Mouse (Mus musculus): ENCODE results near the gene Ifi211. TPM values are rescaled to one million over a fixed set of nuclear protein-coding genes. Genes with fewer than 3 reads are reported as not detected.
"Not testable (repeated sequence)": the region's sequence is repeated elsewhere in the genome, so short reads cannot be mapped to it uniquely, and the experiment has no call there.

Ifi211 gene
- polyA plus RNA-seq, 1 experiment from 2014 or later = 1.2 TPM

DNA sequence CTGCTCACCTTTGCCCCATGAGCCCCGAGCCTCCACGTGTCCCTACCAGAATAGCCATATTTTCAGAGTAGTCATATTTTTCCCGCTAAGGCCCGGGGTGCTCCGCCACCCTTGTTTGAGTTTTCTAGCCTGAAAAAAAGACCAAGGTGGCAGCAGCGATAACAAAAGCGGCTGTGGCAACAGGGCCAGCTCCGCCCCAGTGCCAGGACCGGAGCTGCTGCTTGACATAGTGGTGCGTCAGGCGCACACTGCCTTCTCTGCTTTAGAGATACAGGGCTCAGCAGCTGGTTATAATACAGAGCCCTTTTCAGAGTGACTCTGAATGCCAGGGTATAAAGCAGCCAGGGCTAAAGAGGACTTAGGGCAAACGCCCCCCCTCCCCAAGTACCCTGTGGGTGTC, 46.3 kb downstream of the Ifi211 start:
- Histone ChIP-seq H3K9ac (no peak overlapping the region), H3K27ac (no peak overlapping the region), H3K4me1 (no peaks in the 10 kb centered on the region), H3K4me3 (replicated peaks) (no peak overlapping the region), H3K36me3 (no peaks in the 10 kb centered on the region), H3K9me3 (no peaks in the 10 kb centered on the region), H3K27me3 (replicated peaks) (no peaks in the 10 kb centered on the region), H3K4me2 (no peak overlapping the region)
- 80% methylated on average over 12 of the region's 12 CpGs for WGBS
- ATAC-seq (ENCODE audit: insufficient read depth, low FRiP score, low read depth) = peak; percentile 70

DNA sequence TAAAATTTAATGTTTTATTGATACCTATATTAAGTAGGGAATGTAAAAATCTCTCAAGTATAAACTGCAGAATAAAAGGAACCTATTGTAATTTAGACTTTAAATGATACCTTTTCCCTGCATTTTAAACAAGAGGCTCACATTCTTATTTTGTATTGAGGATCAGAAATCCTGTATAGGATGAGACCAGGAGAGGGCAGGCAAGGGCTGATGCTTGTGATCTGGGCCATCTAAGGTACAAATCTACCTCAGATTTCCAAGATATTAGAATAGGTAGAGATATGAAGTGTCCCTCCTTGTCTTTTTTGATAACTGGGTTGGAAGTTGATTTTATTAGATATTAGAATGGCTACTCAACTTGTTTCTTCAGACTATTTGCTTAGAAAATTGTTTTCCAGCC, 59.1 kb downstream of the Ifi211 start:
- H3K27me3 ChIP-seq (replicated peaks); H3K27ac ChIP-seq; H3K9me3 ChIP-seq; H3K36me3 ChIP-seq; H3K4me1 ChIP-seq; H3K4me3 ChIP-seq (replicated peaks); ATAC-seq (ENCODE audit: insufficient read depth, low FRiP score, low read depth); H3K4me2 ChIP-seq; H3K9ac ChIP-seq: not testable (repeated sequence)

DNA sequence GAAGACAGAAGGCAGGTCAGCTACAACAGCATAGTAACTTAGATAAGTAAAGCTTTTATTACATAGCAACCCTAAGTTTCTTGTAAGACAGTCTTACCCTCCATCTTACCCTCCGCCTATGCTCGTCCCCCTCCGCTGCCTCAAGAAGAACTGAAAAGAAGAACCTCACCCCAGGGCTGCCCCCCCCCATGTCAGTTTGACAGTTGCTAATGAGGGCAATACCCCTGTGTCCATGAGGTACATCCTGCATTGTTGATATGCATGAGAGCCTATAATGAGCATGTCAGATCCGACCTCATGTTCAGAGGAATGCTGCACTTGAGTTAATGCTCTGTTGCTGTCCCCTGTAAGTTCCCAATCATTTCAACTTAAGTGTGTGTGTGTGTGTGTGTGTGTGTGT, 60.0 kb downstream of the Ifi211 start:
- not testable (repeated sequence) for H3K27ac ChIP-seq; H3K9me3 ChIP-seq; H3K4me2 ChIP-seq; H3K9ac ChIP-seq; H3K36me3 ChIP-seq; H3K4me1 ChIP-seq; H3K27me3 ChIP-seq (replicated peaks); H3K4me3 ChIP-seq (replicated peaks); ATAC-seq (ENCODE audit: insufficient read depth, low FRiP score, low read depth)
- 70% methylated on average over 4 of the region's 4 CpGs for WGBS

Other genes starting within 250 kb of the Ifi211 start
- not detected in 2 replicates for gene Ifi208, start 239.4 kb downstream of the Ifi211 start, polyA plus RNA-seq (2015; fragmentation: Nextera tagmentation; extraction: Ambion mirVana)
- 1.1 and 1.2 TPM in 2 replicates for gene Ifi207, start 171.3 kb downstream of the Ifi211 start, polyA plus RNA-seq (2015; fragmentation: Nextera tagmentation; extraction: Ambion mirVana)
- gene Ifi204, start 146.1 kb downstream of the Ifi211 start, polyA plus RNA-seq (2015; fragmentation: Nextera tagmentation; extraction: Ambion mirVana) = 2.6 and 2.9 TPM in 2 replicates
- 3.6 and 3.8 TPM in 2 replicates for gene Mndal, start 29.4 kb upstream of the Ifi211 start, polyA plus RNA-seq (2015; fragmentation: Nextera tagmentation; extraction: Ambion mirVana)
- 1.9 and 3.2 TPM in 2 replicates for gene Ifi203, start 29.6 kb upstream of the Ifi211 start, polyA plus RNA-seq (2015; fragmentation: Nextera tagmentation; extraction: Ambion mirVana)
- 0.43 and 0.82 TPM in 2 replicates for gene Ifi202b, start 69.7 kb upstream of the Ifi211 start, polyA plus RNA-seq (2015; fragmentation: Nextera tagmentation; extraction: Ambion mirVana)
- 0.46 and 0.83 TPM in 2 replicates for gene Ifi205, start 118.8 kb upstream of the Ifi211 start, polyA plus RNA-seq (2015; fragmentation: Nextera tagmentation; extraction: Ambion mirVana)
- gene Olfr433, start 127.7 kb upstream of the Ifi211 start, polyA plus RNA-seq (2015; fragmentation: Nextera tagmentation; extraction: Ambion mirVana) = 0.05 and 0.09 TPM in 2 replicates
- gene Olfr432, start 136.2 kb upstream of the Ifi211 start, polyA plus RNA-seq (2015; fragmentation: Nextera tagmentation; extraction: Ambion mirVana) = not detected in 2 replicates
- not detected in 2 replicates for gene Olfr430, start 153.6 kb upstream of the Ifi211 start, polyA plus RNA-seq (2015; fragmentation: Nextera tagmentation; extraction: Ambion mirVana)
- gene Olfr429, start 171.3 kb upstream of the Ifi211 start, polyA plus RNA-seq (2015; fragmentation: Nextera tagmentation; extraction: Ambion mirVana) = not detected in 2 replicates
- not detected in 2 replicates for gene Olfr427, start 183.8 kb upstream of the Ifi211 start, polyA plus RNA-seq (2015; fragmentation: Nextera tagmentation; extraction: Ambion mirVana)
- gene Olfr231, start 208.1 kb upstream of the Ifi211 start, polyA plus RNA-seq (2015; fragmentation: Nextera tagmentation; extraction: Ambion mirVana) = not detected in 2 replicates
- not detected in 2 replicates for gene Olfr424, start 218.5 kb upstream of the Ifi211 start, polyA plus RNA-seq (2015; fragmentation: Nextera tagmentation; extraction: Ambion mirVana)
- not detected in 2 replicates for gene Olfr420, start 242.6 kb upstream of the Ifi211 start, polyA plus RNA-seq (2015; fragmentation: Nextera tagmentation; extraction: Ambion mirVana)